Mouse (Mus musculus): ENCODE measurements around the gene Cd3d.

The Cd3d gene

DNA sequence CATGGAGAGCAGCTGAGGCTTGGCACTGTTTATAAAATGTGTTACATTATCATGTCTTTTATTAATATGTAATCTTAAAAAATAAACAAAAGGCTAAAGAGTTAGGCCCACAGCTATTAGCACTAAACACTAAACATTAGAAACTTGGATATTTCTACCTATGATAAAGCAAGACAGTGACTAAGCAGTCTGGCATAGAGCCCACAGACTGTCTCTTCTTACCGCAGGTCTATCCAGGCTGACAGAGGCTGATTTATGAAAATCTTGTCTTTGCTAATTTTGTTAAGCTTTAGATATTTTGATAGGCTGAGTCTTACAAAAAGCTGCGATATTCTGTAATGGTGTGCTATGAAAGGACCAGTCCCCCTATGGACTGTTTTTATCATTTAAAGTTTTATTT lies 11.7 kb downstream of the Cd3d start:
- DNase-seq (ENCODE audit: low read depth, low spot score): no peak

DNA sequence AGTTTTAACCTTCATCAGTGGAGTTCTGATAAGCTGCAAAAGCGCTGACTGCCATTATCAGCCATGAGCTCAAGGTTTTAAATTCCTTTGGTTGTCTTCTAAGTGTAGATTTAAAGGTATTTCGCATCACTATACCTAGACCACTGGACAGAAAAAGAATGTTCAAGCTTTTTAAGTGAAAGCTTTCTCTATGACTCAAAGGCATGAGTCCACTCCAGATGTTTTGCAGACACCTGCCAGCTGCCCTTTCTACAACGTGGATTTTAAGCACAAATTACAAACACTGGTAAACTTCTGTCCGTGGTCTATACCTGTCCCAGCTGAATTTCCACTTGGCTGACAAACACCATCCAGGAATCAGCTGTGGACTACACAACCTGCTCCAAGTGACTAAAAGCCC lies 13.4 kb downstream of the Cd3d start:
- no peak for DNase-seq (ENCODE audit: low read depth, low spot score)

DNA sequence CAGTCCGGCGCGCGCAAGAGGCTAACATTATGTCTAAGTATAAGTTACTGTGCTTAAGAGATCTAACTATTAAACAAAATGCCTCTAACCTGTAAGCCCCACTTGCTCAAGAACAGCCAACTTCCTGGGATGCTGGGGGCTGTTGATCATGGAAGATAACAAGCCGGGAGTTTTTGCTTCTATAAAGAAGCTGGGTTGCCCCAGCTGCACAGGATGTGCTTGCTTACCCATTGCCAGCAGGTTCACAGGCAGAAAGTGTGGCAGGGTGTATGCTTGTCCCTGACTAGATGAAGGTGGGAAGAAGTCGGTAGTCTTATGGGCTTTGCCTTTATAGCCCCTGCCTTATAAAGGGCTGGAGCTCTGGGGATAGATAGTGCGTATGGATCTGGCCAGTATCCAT lies 15.0 kb downstream of the Cd3d start:
- DNase-seq (ENCODE audit: low read depth, low spot score): no peak

DNA sequence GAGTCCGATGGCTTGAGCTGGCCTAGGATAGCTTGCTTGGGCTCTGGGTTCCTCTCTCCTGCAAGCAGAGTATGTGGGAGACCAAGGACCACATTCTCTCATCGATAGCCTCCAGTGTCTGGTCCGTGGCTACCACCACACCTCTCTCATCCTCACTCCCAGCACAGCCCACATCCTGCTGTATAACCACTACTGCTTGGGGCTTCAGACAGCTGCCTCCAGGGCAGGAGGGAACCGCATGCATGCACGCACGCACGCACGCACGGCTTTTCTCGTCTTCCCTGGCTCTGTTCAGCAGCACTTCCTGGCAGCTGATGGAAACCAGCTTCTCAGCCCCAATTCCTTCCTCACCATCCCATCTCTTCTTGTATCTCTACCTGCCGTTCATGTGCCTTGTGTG lies 16.6 kb downstream of the Cd3d start:
- DNase-seq (ENCODE audit: low read depth, low spot score): no peak

DNA sequence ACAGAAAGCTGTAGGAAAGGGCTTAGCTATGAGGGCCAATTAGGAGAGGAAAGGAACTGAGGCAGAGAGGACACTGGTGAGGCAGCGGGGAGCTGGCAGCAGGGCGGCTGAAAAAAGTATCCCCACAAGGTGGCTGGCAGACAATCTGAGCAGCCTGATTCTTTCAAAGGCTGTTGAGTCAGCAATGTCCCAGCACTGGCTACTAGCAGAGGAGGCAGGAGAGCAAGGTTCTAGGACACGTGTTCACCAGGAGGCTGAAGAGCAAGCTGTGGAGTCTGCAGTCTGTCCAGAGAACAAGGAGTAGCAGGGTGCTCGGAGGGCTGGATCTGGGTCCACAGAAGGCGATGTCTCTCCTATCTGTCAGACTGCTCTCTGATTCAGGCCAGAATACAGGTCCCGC lies 17.6 kb downstream of the Cd3d start:
- DNase-seq (ENCODE audit: low read depth, low spot score): no peak

DNA sequence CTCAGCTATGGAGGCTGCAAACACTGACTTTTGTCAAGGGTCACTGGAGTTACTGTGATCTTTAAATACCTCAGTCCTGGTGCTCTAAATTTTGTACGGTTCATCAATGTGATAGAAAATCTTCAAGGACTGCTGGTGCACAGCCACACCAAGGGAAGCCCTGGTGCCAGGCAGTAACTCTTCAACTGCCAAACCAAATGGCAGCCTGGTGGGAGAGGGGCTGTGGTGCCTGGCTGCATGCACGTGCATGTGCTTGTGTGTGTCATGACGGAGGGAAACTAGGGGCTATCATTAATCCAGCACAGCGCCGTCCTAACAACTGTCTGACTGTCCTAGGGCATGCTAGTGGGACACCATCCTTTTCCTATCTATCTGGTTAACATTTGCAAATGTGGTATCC lies 18.2 kb downstream of the Cd3d start:
- DNase-seq (ENCODE audit: low read depth, low spot score): no peak

DNA sequence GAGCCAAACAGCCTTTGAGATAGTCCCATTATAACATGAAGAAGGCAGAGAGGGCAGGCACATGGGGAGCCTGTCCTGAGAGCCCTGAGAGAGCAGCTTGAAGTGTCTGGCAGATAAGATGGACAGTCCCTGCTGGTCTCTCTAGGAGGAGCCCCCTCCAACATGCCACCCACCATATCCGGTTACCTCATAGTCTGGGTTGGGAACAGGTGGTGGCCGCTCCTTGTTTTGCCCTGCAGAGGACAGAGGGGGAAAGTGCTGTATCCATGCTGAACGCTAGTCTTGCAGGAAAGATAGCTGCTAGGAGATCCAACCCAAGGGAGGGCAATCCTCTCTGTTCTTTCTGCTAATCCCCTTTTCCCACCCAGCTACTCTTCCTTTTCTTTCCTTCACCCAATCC lies 18.7 kb downstream of the Cd3d start:
- DNase-seq (ENCODE audit: low read depth, low spot score): no peak

DNA sequence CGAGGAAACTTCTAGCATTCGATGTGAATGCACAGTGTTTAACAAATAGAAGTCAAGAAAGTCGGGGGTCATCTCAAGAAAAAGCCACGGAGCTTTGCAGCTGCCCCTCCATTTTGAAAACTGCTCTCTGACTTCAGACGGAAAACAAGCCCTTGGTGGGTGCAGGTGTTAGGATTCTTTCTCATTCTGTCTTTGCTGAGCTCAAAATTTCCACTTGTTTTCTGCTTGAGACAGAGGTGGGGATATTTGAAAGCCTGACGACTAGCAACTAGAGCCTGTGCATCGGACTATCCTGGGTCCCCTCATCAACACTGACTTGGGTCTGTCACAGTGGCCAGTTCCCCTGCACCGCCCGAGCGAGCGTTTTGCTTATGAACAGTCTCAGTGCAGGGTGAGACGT lies 25.8 kb downstream of the Cd3d start:
- no peak for DNase-seq (ENCODE audit: low read depth, low spot score)

DNA sequence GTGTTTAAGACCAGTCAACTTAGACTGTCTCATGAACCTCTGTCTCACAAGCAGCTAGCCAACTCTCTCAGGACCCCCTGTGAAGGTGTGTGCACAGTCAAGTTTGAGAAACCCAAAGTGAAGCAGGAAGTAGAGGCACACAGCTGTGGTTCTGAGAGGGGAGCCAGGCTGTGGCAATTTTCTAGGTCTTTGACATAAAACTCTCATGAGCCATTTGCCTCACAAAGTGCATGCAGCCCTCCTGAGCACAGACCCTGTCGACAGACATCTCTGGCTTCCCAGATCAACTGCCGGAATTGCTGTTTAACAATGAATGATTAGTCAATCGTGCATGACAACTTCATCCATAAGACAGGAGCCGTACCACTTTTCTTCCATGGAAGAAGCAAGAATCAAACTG lies 26.8 kb downstream of the Cd3d start:
- DNase-seq (ENCODE audit: low read depth, low spot score): no peak

DNA sequence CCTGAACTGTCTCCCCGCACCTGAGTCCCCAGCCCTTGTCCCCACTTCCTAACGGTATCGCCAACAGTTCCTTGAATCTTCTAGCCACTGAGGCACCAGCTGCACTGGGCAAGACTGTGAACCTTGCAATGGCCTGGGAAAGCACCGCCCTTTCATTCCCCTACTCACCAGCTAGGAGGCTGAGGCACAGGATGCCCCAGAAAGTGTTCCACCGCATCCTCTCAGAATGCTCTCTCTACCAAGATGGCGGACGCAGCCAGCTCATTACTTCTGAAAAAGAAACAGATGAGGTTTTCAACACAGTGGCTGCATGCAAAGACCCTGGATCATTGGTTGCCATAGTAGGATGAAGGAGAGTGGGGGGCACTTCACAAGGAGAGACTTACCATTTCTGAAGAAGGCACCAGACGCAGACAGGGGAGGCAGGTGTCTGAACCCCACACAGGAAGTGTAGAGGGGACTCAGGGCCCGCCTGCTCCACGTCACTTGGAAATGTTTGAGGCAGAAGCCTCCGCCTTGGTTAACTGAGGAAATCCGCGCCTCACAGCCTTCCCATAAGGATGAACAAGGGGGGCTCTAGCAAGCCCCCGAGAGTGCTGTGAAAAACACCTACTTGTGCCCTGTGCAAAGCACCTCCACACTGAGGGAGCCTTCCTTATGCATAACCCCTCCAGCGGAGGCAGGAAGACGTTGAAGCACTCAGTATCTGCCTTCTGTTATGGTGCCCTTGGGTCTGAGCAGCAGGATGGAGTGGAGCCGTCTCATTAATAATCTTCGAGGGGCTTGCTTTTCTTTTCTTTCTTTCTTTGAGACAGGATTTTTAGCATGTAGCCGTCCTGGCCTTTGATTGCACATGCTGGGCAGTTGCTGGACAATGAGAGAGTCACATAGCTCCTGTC lies 27.8 kb downstream of the Cd3d start, which contains the start of gene Cd3e:
Gene Cd3e, minus strand, starts transcription at position 448 of the 899 bp plus-strand sequence.
- no peak for DNase-seq (ENCODE audit: low read depth, low spot score)

DNA sequence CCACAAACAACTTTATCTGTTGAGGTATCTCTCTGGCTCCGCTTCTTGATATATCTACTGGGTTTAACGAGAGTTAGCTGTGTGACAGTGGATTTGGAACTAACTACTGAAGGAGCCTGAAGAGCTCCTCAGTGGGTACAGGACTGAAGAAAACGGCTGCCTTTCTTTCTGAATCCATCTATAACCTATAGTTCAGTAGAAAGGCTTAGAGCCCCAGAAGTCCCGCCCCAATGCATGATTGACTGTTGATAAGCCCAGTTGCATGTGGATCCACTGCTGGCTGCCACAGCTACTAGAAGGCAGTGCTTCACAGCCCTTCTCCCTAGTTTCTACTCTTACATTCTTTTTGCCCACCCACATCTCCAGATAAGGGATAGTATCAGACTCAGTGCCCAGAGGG lies 28.9 kb downstream of the Cd3d start:
- DNase-seq (ENCODE audit: low read depth, low spot score): no peak

DNA sequence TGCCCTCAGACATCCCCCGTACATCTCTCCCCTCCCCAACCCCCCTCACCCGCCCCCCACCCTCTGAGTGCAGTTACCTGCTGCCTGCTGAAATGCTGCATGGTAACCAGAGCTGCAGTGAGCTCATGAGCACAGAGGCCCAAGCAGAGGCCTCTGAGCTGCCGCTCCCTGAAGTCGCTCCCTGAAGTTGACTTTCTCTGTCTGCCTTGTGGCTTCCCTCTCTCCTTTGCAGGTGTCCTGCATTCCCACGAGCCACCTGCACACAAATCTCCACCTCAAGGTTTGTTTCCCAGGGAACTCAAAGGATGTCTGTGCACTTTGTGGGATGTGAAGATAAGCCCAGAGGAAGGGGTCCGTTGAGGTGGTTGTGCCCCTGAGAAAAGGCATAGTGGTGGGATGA lies 29.7 kb downstream of the Cd3d start:
- no peak for DNase-seq (ENCODE audit: low read depth, low spot score)

DNA sequence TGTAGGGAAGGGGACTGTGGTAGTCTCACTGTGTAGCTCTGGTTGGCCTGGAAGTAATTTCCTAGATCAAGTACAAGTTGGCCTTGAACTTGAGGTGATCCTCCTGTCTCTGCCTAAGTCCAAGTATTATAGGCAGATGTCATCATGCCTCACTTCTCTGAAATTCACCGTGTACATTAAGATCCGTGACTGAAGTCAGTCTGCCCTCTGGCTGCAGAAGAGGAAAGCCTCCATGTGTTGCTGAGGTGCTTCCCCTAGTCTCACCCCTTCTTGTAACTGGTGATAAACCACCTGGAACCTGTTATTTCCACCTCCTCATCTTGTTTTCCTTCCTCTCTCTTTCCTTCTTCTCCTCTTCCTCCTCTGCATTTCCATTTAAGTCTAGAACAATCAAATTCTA lies 33.3 kb downstream of the Cd3d start:
- no peak for DNase-seq (ENCODE audit: low read depth, low spot score)

DNA sequence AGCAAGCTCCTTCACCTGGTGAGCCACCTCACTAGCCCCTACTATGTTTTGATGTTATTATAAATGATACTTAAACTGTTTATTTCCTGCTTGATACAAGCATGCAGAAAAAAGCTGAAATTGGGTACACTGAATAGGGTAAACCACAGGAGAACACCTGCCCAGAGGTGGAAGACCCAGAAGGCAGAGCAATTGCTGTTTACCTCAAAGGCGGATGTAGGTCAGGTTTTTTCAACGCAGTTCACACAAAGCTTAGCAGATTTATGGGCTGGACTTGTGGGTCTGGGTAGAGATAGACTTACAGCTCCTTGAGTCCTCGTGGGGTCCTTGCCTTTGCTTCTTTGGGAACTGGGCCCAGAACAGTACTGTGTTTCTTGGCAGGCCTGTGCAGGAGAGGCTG lies 34.3 kb downstream of the Cd3d start:
- no peak for DNase-seq (ENCODE audit: low read depth, low spot score)

DNA sequence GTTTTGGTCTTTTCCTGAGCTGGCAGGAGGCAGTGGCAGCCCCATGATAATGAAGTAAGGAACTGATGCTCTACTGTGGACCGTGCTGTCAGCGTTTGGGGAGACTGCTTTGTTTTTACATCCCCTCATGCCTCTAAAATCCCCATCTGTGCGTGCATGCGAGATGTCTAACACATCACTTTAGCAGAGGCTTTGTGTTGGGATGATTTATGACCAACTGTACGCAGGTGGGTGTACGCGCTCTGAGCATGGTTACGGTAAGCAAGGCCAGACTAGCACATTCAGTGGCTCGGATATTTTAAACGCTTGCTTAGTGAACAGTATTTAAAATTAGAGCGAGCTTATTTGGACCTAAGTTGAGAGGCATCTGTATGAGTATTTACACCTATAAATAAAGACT lies 36.4 kb downstream of the Cd3d start:
- no peak for DNase-seq (ENCODE audit: low read depth, low spot score)

DNA sequence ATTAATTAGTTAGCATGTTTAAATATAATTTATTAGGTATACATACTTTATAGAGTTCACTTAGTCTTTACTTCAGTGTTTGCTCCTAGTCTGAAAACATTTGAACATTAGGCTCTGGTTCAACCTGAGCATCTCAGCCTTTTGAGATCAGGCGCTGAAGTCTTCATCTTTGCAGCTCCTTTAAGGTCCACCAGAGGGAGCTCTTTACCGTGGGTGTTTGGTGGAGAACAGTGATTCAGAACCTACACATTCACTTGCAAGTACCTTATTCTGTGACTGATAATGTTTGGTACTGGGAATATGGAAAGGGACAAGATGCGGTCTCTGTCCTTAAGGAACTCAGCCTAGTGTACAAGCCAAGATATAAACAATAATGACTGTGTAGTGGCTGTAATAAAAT lies 41.2 kb downstream of the Cd3d start:
- peak; percentile 42 for DNase-seq (ENCODE audit: low read depth, low spot score)

DNA sequence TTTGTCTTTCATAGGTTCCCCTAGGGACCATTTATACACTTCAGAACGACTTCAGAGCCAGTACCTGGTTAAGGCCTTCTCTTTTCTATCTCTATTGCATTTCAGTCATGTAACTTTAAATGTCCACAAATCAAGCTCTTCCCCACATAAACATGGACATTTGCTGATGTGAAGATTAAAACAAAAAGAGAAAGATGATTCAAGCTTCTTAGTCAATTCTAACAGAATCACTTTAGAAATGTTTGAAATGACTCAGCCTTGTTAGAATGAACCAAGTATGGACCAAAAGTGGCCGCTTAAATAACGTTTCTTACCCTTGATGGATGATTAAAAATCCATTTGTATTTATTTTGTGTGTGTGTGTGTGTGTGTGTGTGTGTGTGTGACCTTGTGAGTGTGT lies 42.1 kb downstream of the Cd3d start:
- no peak for DNase-seq (ENCODE audit: low read depth, low spot score)

DNA sequence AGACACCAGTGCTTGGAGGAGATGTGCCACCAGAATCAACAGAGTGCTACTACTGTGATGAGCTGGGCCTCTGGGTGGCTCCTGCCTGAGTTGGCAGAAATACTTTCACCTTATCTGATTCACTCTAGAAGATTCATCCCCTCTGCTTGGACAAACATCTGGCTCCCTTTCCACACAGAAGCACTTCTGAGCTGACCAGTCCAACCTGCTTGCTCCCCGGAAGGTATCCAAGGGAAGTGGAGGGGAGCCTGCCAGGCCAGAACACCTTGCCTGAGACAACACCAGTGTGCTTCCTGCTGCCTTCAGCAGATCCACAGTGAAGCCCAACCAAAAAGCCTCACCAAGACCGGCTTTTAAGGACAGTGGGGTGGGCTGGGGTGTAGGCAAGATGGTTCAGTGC lies 42.6 kb downstream of the Cd3d start:
- DNase-seq (ENCODE audit: low read depth, low spot score): no peak

DNA sequence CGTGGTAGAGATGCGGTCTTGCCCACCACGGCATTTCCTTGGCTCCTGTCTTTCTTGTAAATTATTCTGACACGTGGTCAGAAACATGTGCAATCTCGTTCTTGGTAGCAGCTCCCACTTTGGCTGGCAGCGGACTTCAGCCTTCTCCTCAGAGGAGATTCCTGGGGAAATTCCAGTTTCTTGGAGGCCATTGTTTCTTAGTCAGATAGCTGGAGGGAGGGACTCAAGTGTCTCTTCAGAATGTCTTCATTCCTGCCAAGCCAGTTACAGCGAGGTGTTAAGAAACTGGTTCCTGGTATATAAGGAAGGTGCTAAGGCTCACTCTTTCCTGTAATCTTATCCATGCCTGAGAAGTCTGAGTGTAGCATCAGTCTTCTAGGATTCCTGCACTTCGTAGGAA lies 45.8 kb downstream of the Cd3d start:
- no peak for DNase-seq (ENCODE audit: low read depth, low spot score)

DNA sequence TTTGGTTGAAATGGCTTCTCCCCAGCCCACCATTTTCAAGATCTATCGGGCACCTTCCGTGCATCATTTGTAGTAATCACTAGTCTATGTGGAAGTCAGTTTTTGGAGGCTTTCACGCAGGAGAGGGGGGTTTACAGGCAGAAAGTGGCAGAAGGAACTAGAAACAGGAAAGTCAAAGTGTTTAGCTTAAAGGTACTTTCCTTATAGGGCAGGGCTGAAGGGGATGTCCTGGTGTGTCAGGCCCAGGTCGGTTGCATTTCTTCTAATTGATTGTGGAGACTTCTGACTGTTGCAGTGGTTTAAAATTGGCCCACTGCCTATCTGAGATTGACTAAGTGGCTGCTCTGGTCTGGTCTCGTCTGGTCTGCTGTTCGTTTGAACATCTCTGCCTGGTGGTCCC lies 48.8 kb downstream of the Cd3d start:
- no peak for DNase-seq (ENCODE audit: low read depth, low spot score)

DNA sequence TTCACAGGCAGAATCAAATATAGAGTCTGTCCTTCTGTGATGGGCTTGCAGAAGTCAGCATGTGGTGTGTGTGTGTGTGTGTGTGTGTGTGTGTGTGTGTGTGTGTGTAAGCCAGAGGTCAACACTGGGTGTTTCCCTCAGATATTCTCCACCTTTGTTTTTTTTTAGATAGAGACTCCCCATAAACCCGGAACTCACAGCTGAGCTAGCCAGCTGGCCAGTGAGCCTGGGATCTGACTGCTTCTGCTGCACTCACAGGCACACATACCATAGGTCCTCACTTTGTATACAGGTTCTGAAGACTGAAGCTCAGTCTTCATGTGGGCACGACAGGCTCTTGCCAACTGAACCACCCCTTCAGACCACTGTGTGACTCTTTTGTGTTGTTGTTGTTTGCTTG lies 50.7 kb downstream of the Cd3d start:
- no peak for DNase-seq (ENCODE audit: low read depth, low spot score)

DNA sequence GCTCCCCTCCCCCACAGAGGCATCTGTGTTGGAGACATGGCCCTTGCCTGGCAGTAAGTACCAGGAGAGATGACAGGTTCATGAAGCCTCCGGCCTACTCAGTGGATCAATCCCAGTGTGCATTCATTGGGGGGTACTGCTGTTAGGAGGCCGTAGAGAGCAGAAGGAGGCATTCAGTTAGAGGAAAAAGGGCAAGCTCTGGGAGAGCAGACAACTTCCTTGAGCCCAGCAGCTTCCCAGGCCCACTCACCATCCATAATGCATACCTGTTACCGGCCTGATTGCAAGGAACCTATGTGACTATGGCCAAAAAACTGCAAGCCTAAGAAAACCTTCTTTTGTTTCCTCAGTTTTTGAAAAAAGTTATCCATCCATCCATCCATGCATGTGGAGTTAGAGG lies 52.9 kb downstream of the Cd3d start:
- no peak for DNase-seq (ENCODE audit: low read depth, low spot score)
